Mouse (Mus musculus): Measurements from ENCODE around the gene Ppdpf.

GRCm38 (mm10) chr2:181147546-181148317, 39.3 kb upstream of the Ppdpf start:
- TF ChIP-seq POLR2A (IDR thresholded peaks at IDR 0.05; ENCODE audit: low read depth, low read length), result no peak
- no peak for TF ChIP-seq CTCF (IDR thresholded peaks at IDR 0.05; ENCODE audit: extremely low read depth, insufficient read length, insufficient replicate concordance, low read depth, low read length)

Data from small intestine, adult 2 months (tissue).